Mouse (Mus musculus) erythroblast, adult 5-6 weeks (primary cell): ENCODE measurements around the gene Slc25a26. TPM values are rescaled to one million over a fixed set of nuclear protein-coding genes. Genes with fewer than 3 reads are reported as not detected.
"Not testable (repeated sequence)": the region's sequence is repeated elsewhere in the genome, so short reads cannot be mapped to it uniquely, and the experiment has no call there.

Experiments
- ATAC-seq: replicated peaks from 2 replicates; pipeline ENCODE4 v1.8.0; 2016; ENCODE audit warnings: moderate number of reproducible peaks, mild to moderate bottlenecking, moderate TSS enrichment, inconsistent platforms; ENCODE audit not compliant: poor library complexity, low FRiP score, severe bottlenecking
- total RNA-seq, 2 experiments: library from RNA; stranded (forward) in 1 of 2; stranded (reverse) in 1 of 2; fragments of 150-400 nt in 1 of 2; fragments of 200-764, 138-1000 nt in 1 of 2; gene quantifications; 2 replicates each; pipeline versions ENCODE4 v1.2.3 to v1.2.4; 2015 to 2017; ENCODE audit warnings: low replicate concordance in 2 of 2

The Slc25a26 gene
- total RNA-seq, 2 experiments from 2014 or later: 1.5 TPM

DNA sequence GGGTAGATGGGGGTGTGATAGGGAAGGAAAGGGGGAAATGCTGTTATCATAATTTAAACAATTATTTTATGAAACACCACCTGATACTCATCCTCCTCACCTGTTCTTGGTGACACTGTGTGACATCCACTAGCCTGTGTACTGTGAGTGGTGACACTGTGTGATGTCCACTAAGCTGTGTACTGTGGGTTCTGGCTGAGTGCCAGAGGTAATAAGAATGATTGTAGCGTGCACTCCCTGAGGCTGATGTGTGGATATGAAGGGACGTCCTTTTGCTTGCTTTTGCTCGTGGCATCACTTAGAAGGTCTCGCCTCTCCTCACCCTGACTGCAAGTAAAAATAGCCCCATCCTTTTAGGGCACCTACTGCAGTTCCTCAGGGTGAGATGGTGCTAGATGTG, 47.1 kb downstream of the Slc25a26 start:
- no peak for ATAC-seq

DNA sequence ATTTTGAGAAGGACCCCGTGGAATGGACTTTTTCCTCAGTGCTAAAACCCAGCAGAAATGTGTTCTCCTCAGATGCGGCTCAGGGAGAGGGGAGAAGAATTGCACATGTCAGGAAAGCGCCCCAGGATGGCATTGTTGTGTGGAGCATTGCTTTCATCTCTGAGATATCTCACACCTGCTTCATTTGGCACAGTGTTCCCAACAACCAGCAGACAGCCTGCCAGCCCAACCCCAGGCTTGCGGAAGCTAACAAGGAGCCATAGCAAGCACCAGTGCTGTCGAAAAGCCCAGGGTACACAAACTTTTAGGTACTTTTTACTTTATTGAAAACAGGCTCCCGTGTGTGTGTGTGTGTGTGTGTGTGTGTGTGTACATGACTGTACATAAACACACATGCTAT, 50.2 kb downstream of the Slc25a26 start:
- no peak for ATAC-seq

GRCm38 (mm10) chr6:94550851-94551250, 50.7 kb downstream of the Slc25a26 start:
- ATAC-seq: no peak

- no peak for ATAC-seq
Measured at GRCm38 (mm10) chr6:94553085-94553484, 53.0 kb downstream of the Slc25a26 start.

DNA sequence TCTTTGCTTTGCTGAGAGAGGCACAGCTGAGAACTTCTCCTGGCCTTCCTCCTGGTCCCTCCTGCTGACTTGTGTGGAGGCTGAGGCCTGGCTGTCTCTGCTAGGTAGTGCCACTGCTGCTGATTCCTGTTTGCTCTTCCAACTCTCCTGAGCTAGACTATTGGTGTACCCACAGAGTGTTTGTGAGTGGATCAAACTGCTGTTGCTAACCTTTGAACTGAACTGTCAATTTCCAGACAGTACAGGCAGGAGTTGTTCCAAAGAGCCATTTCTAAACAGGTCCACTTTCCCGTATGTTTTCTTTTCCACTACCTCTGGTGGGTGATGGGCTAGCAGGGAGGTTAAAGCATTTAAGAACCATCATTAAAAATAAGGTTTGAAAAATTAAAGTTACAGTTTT, 58.5 kb downstream of the Slc25a26 start:
- ATAC-seq: not testable (repeated sequence)

GRCm38 (mm10) chr6:94560896-94561295, 60.8 kb downstream of the Slc25a26 start:
- ATAC-seq: no peak

DNA sequence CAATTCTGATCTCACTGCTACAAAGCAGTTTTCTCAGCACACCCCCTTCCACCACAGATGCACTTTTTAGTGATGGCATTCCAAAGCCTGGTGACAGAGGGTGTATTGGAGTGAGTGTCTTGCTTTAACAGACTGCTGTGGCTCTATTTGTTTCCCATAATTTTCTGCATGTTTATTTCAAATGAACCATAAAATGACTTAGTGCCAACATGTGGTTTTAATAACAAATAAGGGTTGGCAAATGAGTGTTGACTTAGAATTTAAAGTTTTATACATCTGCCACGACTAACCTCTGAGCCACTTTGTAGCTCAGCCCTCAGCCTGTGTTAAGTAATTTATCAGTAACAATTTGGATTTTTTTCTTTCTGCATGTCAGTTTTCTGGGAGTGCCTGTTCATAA, 61.2 kb downstream of the Slc25a26 start:
- ATAC-seq: no peak

DNA sequence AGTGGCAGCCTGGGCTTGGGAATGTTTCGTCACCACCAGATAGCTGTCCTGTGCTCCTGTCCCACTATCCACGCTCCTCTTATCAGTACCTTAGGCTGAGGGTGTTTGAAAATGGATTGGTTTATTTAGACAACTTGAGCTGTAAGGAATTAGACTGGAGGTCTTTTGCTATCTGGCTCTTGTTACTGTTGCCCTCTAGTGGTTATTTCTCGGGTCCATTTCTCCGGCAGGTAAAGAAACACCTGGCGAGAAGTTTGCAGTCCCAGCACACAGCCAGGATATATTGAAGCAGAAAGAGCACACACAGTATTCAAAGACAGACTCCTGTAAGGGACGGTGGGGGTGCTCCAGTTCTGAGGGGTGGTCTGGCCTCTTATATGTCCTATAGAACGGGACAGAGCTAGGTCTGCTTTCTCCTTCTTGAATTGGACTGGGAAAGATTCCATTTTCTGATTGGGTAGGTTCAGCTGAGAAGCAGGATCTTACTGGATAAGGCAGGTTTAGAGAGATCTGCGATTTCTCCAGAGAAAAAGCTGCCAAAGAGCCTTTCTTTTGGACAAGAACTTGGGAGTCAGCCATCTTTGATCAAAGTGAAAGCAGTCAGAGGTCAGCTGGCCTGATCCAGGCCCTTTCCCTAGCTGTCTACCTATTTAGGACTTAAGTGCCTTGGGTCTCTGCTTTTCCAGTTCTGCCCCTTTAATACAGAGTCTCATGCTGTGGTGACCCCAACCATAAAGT, 63.2 kb downstream of the Slc25a26 start:
- no peak for ATAC-seq

- no peak for ATAC-seq
Measured at GRCm38 (mm10) chr6:94565766-94566165, 65.6 kb downstream of the Slc25a26 start.

GRCm38 (mm10) chr6:94568040-94568439, 67.9 kb downstream of the Slc25a26 start:
- ATAC-seq: no peak

- ATAC-seq: no peak
Measured at GRCm38 (mm10) chr6:94575526-94576166, 75.5 kb downstream of the Slc25a26 start.

DNA sequence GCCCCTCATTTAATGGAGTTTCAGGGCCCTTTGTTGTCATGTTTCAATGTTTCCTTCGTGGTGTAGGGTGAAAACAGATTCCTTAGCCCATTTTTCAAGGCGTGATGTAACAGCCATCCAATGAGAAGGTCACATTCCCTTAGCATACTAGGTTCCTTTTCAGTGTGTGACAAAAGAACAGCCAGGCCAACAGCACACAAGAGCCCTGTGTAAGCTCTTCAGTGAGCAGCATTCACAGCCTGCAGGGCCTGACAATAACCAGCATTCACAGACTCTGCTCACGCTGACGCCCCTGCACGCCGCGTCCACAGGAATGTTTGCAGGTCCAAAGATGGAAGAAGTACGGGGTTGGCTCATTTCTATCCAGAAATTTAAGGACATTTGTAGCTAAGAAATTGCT, 77.9 kb downstream of the Slc25a26 start:
- no peak for ATAC-seq

- ATAC-seq: no peak
Measured at GRCm38 (mm10) chr6:94582055-94582454, 81.9 kb downstream of the Slc25a26 start.

DNA sequence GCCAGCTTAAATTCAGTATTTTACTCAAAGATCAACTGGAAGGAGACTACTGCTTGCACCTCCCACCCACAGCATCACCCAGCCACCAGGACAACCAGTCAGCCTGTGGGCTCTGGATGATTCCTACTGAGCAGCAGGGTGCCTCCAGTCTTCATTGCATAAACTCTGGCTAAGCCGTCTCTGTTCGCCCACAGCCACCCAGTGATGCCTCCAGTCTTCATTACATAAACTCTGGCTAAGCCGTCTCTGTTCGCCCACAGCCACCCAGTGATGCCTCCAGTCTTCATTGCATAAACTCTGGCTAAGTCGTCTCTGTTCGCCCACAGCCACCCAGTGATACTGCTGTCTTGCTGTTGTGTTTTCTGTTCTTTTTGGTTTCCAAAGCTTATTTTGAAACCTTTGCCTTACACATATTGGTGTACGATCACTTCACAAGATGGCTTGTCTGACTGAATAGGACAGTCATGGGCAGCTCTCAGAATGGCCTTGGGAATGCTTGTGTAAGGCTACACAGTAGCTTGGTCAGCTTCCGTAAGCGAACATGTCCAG, 84.1 kb downstream of the Slc25a26 start:
- no peak for ATAC-seq

DNA sequence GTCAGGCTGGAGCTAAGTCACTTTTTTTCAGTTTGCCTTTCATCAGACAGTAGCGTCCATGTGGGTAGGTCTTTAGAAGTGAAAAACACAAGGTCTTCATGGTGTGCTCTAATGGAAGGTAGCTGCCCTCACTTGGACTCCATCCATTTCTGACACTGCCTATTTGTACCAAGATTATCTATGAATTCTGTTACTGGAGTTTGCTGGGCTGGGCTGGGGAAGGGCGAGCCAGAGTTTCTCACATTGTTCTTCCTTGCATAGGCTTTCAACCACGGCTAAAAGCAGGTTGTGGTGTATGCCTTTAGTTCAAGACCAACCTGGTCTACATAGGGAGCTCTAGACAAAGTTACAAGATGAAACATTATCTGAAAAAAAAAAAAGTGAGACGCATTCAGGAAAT, 84.8 kb downstream of the Slc25a26 start:
- ATAC-seq: no peak

DNA sequence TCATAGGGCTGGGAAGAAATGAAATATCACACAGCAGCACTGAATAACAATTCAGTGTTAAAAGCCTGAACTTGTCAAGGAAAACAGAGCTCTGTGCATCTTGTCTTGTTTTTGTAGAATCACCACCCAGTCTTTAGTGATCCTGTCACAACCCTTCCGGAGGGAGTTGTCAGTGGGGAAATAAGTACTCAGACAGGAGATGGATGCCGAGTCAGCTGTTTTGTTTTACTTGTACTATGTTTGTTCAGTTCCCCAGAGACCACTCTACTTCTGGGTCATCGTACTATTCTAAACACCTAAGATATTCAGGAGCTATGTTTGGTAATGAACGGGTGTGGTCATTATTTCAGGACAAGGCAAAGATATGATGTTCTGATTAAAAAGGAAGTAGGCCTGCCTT, 88.2 kb downstream of the Slc25a26 start:
- no peak for ATAC-seq

DNA sequence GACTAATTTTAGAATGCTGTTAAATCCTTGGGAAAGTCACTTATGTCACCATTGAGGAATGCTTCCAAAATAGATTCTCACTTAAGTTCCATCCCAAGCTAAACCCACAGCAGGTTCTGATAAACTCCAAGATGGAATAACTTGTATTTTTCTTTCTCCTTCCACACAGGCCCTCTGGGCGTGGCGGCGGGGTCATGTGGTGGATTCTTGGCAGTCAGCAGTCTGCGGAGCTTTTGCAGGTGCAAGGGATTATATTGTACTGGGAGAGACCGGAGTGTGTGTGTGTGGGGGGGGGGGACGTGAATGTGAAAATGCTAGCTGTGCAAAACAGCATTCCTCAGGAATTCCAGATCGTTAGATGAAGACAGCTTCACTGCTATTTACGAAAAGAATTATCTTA, 92.1 kb downstream of the Slc25a26 start:
- ATAC-seq: no peak

DNA sequence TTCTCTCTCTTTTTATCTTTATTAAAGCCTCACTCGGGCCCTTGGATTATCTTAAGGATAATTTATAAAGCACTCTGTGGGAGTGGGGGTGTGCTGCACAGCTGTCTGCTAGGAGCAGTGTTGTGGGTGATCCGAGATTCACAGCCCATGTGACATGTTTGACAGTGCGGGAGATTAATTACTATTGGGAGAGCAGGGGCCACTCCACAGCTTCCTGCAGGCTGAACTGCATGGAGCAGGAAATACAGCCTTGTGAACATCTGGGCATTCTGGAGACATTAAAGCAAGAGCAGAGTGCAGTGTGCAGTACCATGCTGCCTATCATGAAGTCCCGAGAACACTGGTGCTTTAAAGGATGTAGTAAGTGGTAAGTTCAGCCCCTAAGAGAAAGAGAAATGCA, 92.6 kb downstream of the Slc25a26 start:
- no peak for ATAC-seq

DNA sequence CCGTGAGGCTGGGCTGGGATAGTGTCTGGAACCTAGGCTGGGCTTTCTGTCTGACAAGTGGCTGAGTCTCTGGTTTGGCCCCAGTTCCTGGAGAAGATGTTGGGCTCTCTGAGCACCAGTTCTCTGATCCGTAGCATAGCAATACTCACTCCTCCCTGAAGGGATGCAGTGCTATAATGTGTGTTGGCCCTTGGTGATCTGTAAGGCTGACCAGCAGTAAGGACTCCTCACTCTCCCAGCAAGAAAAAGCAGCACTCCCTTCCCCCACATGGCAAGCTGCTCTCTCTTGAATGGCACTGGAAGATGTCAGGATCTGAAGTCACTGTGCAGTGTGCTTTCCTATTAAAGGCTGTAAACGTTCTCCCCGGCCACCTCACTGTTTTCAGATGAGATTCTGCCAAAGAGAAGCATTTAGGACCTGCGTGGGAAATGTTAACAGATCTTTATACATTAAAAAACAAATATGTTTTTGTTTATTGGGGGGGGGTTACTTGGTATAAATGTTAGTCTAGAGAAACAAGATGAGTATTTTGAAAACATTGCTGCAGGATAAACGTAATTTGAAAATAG, 94.0 kb downstream of the Slc25a26 start:
- no peak for ATAC-seq

DNA sequence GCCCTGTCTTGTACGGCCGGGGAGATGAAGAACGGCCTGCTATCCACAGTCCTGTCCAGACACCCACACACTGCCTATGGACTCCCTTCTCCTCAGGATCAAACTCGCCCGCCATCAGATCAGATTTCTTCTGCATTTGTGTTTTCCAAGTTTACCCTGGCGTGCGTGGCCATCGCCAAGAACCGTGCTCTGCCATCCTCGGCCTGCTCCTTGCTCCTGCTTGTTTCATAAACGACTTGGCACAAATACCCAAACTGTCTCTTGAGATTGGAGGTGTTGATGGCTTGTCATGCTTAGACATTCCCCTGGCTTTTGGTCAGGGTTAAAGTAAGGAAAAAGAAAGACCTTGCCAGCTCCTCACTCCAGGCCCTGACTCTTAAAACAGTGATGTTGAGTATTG, 94.6 kb downstream of the Slc25a26 start:
- no peak for ATAC-seq

- no peak for ATAC-seq
Measured at GRCm38 (mm10) chr6:94595206-94595605, 95.1 kb downstream of the Slc25a26 start.
